Mouse (Mus musculus) CH12.LX (cell line): Measurements from ENCODE around the gene Slc22a14. TPM values are rescaled to one million over a fixed set of nuclear protein-coding genes. Genes with fewer than 3 reads are reported as not detected.

Experiments used
- DNase-seq: peaks from one replicate; pipeline ENCODE4 v3.0.0-alpha.2; 2013; ENCODE audit errors: extremely low read depth
- H3K27ac ChIP-seq: 2 replicates; pipeline ENCODE4 v1.5.1; 2012; ENCODE audit warnings: low read depth, mild to moderate bottlenecking, control low read depth, moderate library complexity; ENCODE audit not compliant: insufficient read depth
- H3K27me3 ChIP-seq: replicated peaks from 2 replicates; pipeline ENCODE3; 2012; ENCODE audit warnings: inconsistent platforms
- H3K36me3 ChIP-seq, 2 experiments: replicated peaks in 1 of 2; 2 replicates each; pipeline versions ENCODE3 to v1.6.1; 2012; ENCODE audit warnings: inconsistent platforms in 1 of 2, low read length in 1 of 2, mild to moderate bottlenecking in 1 of 2, mixed read lengths in 1 of 2, moderate library complexity in 1 of 2; ENCODE audit not compliant: control insufficient read depth in 1 of 2, insufficient read depth in 1 of 2
- H3K4me1 ChIP-seq, 2 experiments: 2 replicates each; pipeline ENCODE4 v1.6.1; 2012; ENCODE audit warnings: inconsistent platforms in 1 of 2, moderate library complexity in 1 of 2; ENCODE audit not compliant: insufficient read depth in 2 of 2, control insufficient read depth in 1 of 2
- H3K4me2 ChIP-seq: 2 replicates; pipeline ENCODE4 v1.6.1; 2012; ENCODE audit warnings: low read depth, mild to moderate bottlenecking, control low read depth; ENCODE audit not compliant: poor library complexity, insufficient read depth, severe bottlenecking
- H3K4me3 ChIP-seq, 3 experiments: fragments of 150-350 bp in 1 of 3; sonication (generic) in 1 of 3; replicated peaks in 1 of 3; 2 replicates each; pipeline versions ENCODE3 to v1.5.1; 2011 to 2012; ENCODE audit warnings: low read depth in 2 of 3, low read length in 2 of 3, mild to moderate bottlenecking in 2 of 3, moderate library complexity in 2 of 3, control low read depth in 1 of 3, improper control_type of control experiment in 1 of 3, inconsistent platforms in 1 of 3, mixed read lengths in 1 of 3; ENCODE audit not compliant: poor library complexity in 1 of 3
- H3K79me2 ChIP-seq: replicated peaks from 2 replicates; pipeline ENCODE4 v1.6.1; 2012; ENCODE audit warnings: mild to moderate bottlenecking, moderate library complexity; ENCODE audit not compliant: control insufficient read depth, poor library complexity, insufficient read depth, severe bottlenecking; ENCODE audit errors: extremely low read depth
- H3K9ac ChIP-seq: 2 replicates; pipeline ENCODE4 v1.6.1; 2012; ENCODE audit warnings: low read depth, mild to moderate bottlenecking, control low read depth, moderate library complexity; ENCODE audit not compliant: insufficient read depth
- H3K9me3 ChIP-seq: replicated peaks from 2 replicates; pipeline ENCODE3; 2012; ENCODE audit warnings: low read length, inconsistent platforms, mixed read lengths
- CHD1 ChIP-seq: IDR thresholded peaks from 2 replicates; pipeline ENCODE4 v1.6.1; 2012; ENCODE audit warnings: low read depth, low read length, improper control_type of control experiment, inconsistent platforms
- E2F4 ChIP-seq: IDR thresholded peaks from 2 replicates; pipeline ENCODE4 v1.6.1; 2011; ENCODE audit warnings: low read depth, low read length, improper control_type of control experiment; ENCODE audit not compliant: insufficient replicate concordance
- ETS1 ChIP-seq: conservative IDR thresholded peaks from 2 replicates; pipeline ENCODE4 v1.6.1; 2012; ENCODE audit warnings: low read depth, mild to moderate bottlenecking, inconsistent platforms, low read length, improper control_type of control experiment, moderate library complexity
- GABPA ChIP-seq: IDR thresholded peaks from 2 replicates; pipeline ENCODE4 v1.6.1; 2012; ENCODE audit warnings: low read depth, low read length, improper control_type of control experiment, inconsistent platforms; ENCODE audit not compliant: insufficient replicate concordance
- IRF4 ChIP-seq: IDR thresholded peaks from 2 replicates; pipeline ENCODE4 v1.6.1; 2014; ENCODE audit warnings: low read depth, mild to moderate bottlenecking, inconsistent platforms, low read length, improper control_type of control experiment
- JUN ChIP-seq: IDR thresholded peaks from 2 replicates; pipeline ENCODE4 v1.6.1; 2011; ENCODE audit warnings: low read depth, mild to moderate bottlenecking, low read length, improper control_type of control experiment, moderate library complexity; ENCODE audit not compliant: insufficient read depth
- JUND ChIP-seq: conservative IDR thresholded peaks from 2 replicates; pipeline ENCODE4 v1.6.1; 2011; ENCODE audit warnings: low read depth, low read length, improper control_type of control experiment
- KAT2A ChIP-seq: IDR thresholded peaks from 2 replicates; pipeline ENCODE4 v1.6.1; 2012; ENCODE audit warnings: low read length, improper control_type of control experiment, inconsistent platforms; ENCODE audit not compliant: insufficient replicate concordance
- MAFK ChIP-seq: IDR thresholded peaks from 2 replicates; pipeline ENCODE4 v1.6.1; 2011; ENCODE audit warnings: low read length, improper control_type of control experiment; ENCODE audit not compliant: insufficient replicate concordance
- MAZ ChIP-seq: IDR thresholded peaks from 2 replicates; pipeline ENCODE4 v1.6.1; 2012; ENCODE audit warnings: low read depth, mild to moderate bottlenecking, inconsistent platforms, low read length, improper control_type of control experiment, moderate library complexity
- MEF2A ChIP-seq: IDR thresholded peaks from 2 replicates; pipeline ENCODE4 v1.6.1; 2014; ENCODE audit warnings: low read depth, mild to moderate bottlenecking, inconsistent platforms, low read length, improper control_type of control experiment, borderline replicate concordance
- MXI1 ChIP-seq: IDR thresholded peaks from 2 replicates; pipeline ENCODE4 v1.6.1; 2011; ENCODE audit warnings: mild to moderate bottlenecking, low read depth, low read length, improper control_type of control experiment
- MYC ChIP-seq: IDR thresholded peaks from 2 replicates; pipeline ENCODE4 v1.6.1; 2011; ENCODE audit warnings: low read depth, mild to moderate bottlenecking, improper control_type of control experiment, low read length
- PAX5 ChIP-seq: IDR thresholded peaks from 2 replicates; pipeline ENCODE4 v1.6.1; 2012; ENCODE audit warnings: low read length, inconsistent platforms, mixed read lengths
- POLR2AphosphoS2 ChIP-seq: IDR thresholded peaks from 2 replicates; pipeline ENCODE4 v1.6.1; 2011; ENCODE audit warnings: low read depth, low read length, improper control_type of control experiment
- RAD21 ChIP-seq: IDR thresholded peaks from 2 replicates; pipeline ENCODE4 v1.6.1; 2011; ENCODE audit warnings: low read depth, mild to moderate bottlenecking, low read length, improper control_type of control experiment, moderate library complexity
- RCOR1 ChIP-seq: conservative IDR thresholded peaks from 2 replicates; pipeline ENCODE4 v1.6.1; 2012; ENCODE audit warnings: low read depth, mild to moderate bottlenecking, inconsistent platforms, low read length, improper control_type of control experiment
- SMC3 ChIP-seq: IDR thresholded peaks from 2 replicates; pipeline ENCODE4 v1.6.1; 2011; ENCODE audit warnings: low read depth, low read length, improper control_type of control experiment
- TBP ChIP-seq: conservative IDR thresholded peaks from 2 replicates; pipeline ENCODE4 v1.6.1; 2011; ENCODE audit warnings: low read depth, low read length, improper control_type of control experiment
- TCF12 ChIP-seq: IDR thresholded peaks from 2 replicates; pipeline ENCODE4 v1.6.1; 2014; ENCODE audit warnings: low read depth, mild to moderate bottlenecking, inconsistent platforms, low read length, improper control_type of control experiment
- UBTF ChIP-seq: IDR thresholded peaks from 2 replicates; pipeline ENCODE4 v1.6.1; 2012; ENCODE audit warnings: low read depth, mild to moderate bottlenecking, inconsistent platforms, low read length, improper control_type of control experiment, moderate library complexity
- USF1 ChIP-seq: IDR thresholded peaks from 2 replicates; pipeline ENCODE4 v1.6.1; 2014; ENCODE audit warnings: low read depth, mild to moderate bottlenecking, inconsistent platforms, low read length, improper control_type of control experiment
- USF2 ChIP-seq: conservative IDR thresholded peaks from 2 replicates; pipeline ENCODE4 v1.6.1; 2011; ENCODE audit warnings: low read depth, low read length, improper control_type of control experiment
- ZC3H11A ChIP-seq: IDR thresholded peaks from 2 replicates; pipeline ENCODE4 v1.6.1; 2012; ENCODE audit warnings: low read depth, mild to moderate bottlenecking, inconsistent platforms, low read length, improper control_type of control experiment
- ZKSCAN1 ChIP-seq: IDR thresholded peaks from 2 replicates; pipeline ENCODE4 v1.6.1; 2012; ENCODE audit warnings: low read depth, inconsistent platforms, low read length, improper control_type of control experiment, borderline replicate concordance
- dilution Hi-C: fragments of 300-500 bp; cut with MboI; formaldehyde crosslinking; loops from 2 replicates; pipeline ENCODE4 v1.14.3; 2020; ENCODE audit warnings: low sequenced_read_pairs; ENCODE audit not compliant: extremely low pct_unique_long_range_greater_than_20kb, extremely low pct_ligation_motif_present
- in situ Hi-C: fragments of 300-500 bp; cut with MboI; formaldehyde crosslinking; loops from 3 replicates; pipeline ENCODE4 v1.14.3; 2019; ENCODE audit warnings: low sequenced_read_pairs, low pct_ligation_motif_present, low pct_unique_long_range_greater_than_20kb, mixed read lengths
- polyA plus RNA-seq: library from polyadenylated mRNA; unstranded; fragments of >175 nt; gene quantifications from 2 replicates; pipeline ENCODE4 v1.2.1, GENCODE M21; 2012; ENCODE audit warnings: low read depth; ENCODE audit not compliant: insufficient read length
- total RNA-seq, 2 experiments: library from RNA; depleted of rRNA; stranded (reverse); fragments of 300-350 nt in 1 of 2; fragments of >200 nt in 1 of 2; gene quantifications; 2 replicates each; pipeline ENCODE4 v1.2.3; 2012 to 2014

Gene Slc22a14
- total and polyA plus RNA-seq, 3 experiments: not detected

- in situ Hi-C loops (no loop called here), dilution Hi-C loops (no loop called here)
- TF ChIP-seq MXI1 (no peak), SMC3 (no peak), USF1 (no peak), UBTF (no peak), PAX5 (no peak), JUN (no peak), ZKSCAN1 (no peak), GABPA (no peak), MYC (no peak)
- no peaks in the 10 kb centered on the region for H3K79me2 ChIP-seq
- H3K9ac ChIP-seq: no peak overlapping the region
- no peak for DNase-seq
- H3K36me3 ChIP-seq: peaks cover 37 to 67% of the 10 kb centered on the region in 2 experiments
- no peak overlapping the region for H3K4me2 ChIP-seq
- H3K27me3 ChIP-seq: no peaks in the 10 kb centered on the region
- H3K4me1 ChIP-seq: no peaks in the 10 kb centered on the region
- H3K9me3 ChIP-seq: no peaks in the 10 kb centered on the region
- H3K27ac ChIP-seq: no peak overlapping the region
- no peak overlapping the region for H3K4me3 ChIP-seq
Measured at GRCm38 (mm10) chr9:119240286-119240997, 124.9 kb downstream of the Slc22a14 start.

GRCm38 (mm10) chr9:119239274-119239673 lies 126.1 kb downstream of the Slc22a14 start:
- in situ Hi-C loops: no loop called here
- H3K36me3 ChIP-seq: peaks cover 37 to 56% of the 10 kb centered on the region in 2 experiments

More at GRCm38 (mm10) chr9:119239274-119239673, 126.1 kb downstream of the Slc22a14 start:
- Histone ChIP-seq H3K27me3 (no peaks in the 10 kb centered on the region), H3K4me2 (no peak overlapping the region), H3K79me2 (no peaks in the 10 kb centered on the region), H3K9me3 (no peaks in the 10 kb centered on the region), H3K9ac (no peak overlapping the region), H3K4me3 (no peak overlapping the region), H3K4me1 (no peaks in the 10 kb centered on the region), H3K27ac (no peak overlapping the region)
- no peak for DNase-seq
- dilution Hi-C loops: no loop called here
- TF ChIP-seq TCF12 (no peak), CHD1 (no peak), E2F4 (no peak), TBP (no peak), USF2 (no peak), RCOR1 (no peak), ZC3H11A (no peak), MAZ (no peak), ETS1 (no peak), POLR2AphosphoS2 (no peak), RAD21 (no peak), IRF4 (no peak), ZKSCAN1 (no peak), MEF2A (no peak), JUND (no peak), KAT2A (no peak), MAFK (no peak), MXI1 (no peak)
